Mouse (Mus musculus): ENCODE results near the gene 2010111I01Rik.

Gene 2010111I01Rik

GRCm38 (mm10) chr13:63258671-63259070 is 294.0 kb downstream of the 2010111I01Rik start:
- DNase-seq (ENCODE audit: low read depth, low spot score) = no peak

- DNase-seq (ENCODE audit: low read depth, low spot score) = no peak
Measured at GRCm38 (mm10) chr13:63260133-63260532, 295.4 kb downstream of the 2010111I01Rik start.

GRCm38 (mm10) chr13:63260753-63261631 is 296.3 kb downstream of the 2010111I01Rik start:
- DNase-seq (ENCODE audit: low read depth, low spot score) = no peak

GRCm38 (mm10) chr13:63261676-63262075 is 297.0 kb downstream of the 2010111I01Rik start:
- DNase-seq (ENCODE audit: low read depth, low spot score) = no peak

GRCm38 (mm10) chr13:63262168-63262957 is 297.7 kb downstream of the 2010111I01Rik start:
- no peak for DNase-seq (ENCODE audit: low read depth, low spot score)

- DNase-seq (ENCODE audit: low read depth, low spot score) = no peak
Measured at GRCm38 (mm10) chr13:63268371-63268770, 303.7 kb downstream of the 2010111I01Rik start.

GRCm38 (mm10) chr13:63268776-63269175 is 304.1 kb downstream of the 2010111I01Rik start:
- DNase-seq (ENCODE audit: low read depth, low spot score) = no peak

GRCm38 (mm10) chr13:63270191-63270590 is 305.5 kb downstream of the 2010111I01Rik start:
- no peak for DNase-seq (ENCODE audit: low read depth, low spot score)

- no peak for DNase-seq (ENCODE audit: low read depth, low spot score)
Measured at GRCm38 (mm10) chr13:63272017-63272601, 307.4 kb downstream of the 2010111I01Rik start.

GRCm38 (mm10) chr13:63272602-63273229 is 308.0 kb downstream of the 2010111I01Rik start:
- DNase-seq (ENCODE audit: low read depth, low spot score) = no peak

GRCm38 (mm10) chr13:63273859-63274258 is 309.2 kb downstream of the 2010111I01Rik start:
- DNase-seq (ENCODE audit: low read depth, low spot score) = no peak

- no peak for DNase-seq (ENCODE audit: low read depth, low spot score)
Measured at GRCm38 (mm10) chr13:63274488-63275166, 309.9 kb downstream of the 2010111I01Rik start.

GRCm38 (mm10) chr13:63276389-63276788 is 311.7 kb downstream of the 2010111I01Rik start:
- no peak for DNase-seq (ENCODE audit: low read depth, low spot score)

GRCm38 (mm10) chr13:63277316-63277715 is 312.6 kb downstream of the 2010111I01Rik start:
- no peak for DNase-seq (ENCODE audit: low read depth, low spot score)

GRCm38 (mm10) chr13:63278141-63278631 is 313.5 kb downstream of the 2010111I01Rik start:
- DNase-seq (ENCODE audit: low read depth, low spot score) = no peak

- no peak for DNase-seq (ENCODE audit: low read depth, low spot score)
Measured at GRCm38 (mm10) chr13:63278796-63279475, 314.2 kb downstream of the 2010111I01Rik start.

GRCm38 (mm10) chr13:63279807-63280206 is 315.1 kb downstream of the 2010111I01Rik start:
- no peak for DNase-seq (ENCODE audit: low read depth, low spot score)

- no peak for DNase-seq (ENCODE audit: low read depth, low spot score)
Measured at GRCm38 (mm10) chr13:63280344-63280743, 315.7 kb downstream of the 2010111I01Rik start.

- no peak for DNase-seq (ENCODE audit: low read depth, low spot score)
Measured at GRCm38 (mm10) chr13:63281206-63281605, 316.5 kb downstream of the 2010111I01Rik start.

GRCm38 (mm10) chr13:63283236-63283635 is 318.5 kb downstream of the 2010111I01Rik start:
- DNase-seq (ENCODE audit: low read depth, low spot score) = no peak
